Mouse (Mus musculus) cerebellum, adult 2 months (tissue): ENCODE results near the gene Sesn1.

ENCODE experiments used
- CTCF ChIP-seq: fragments of 200-500 bp; IDR thresholded peaks from 2 replicates; pipeline ENCODE4 v1.5.1; 2011; ENCODE audit warnings: low read depth, mild to moderate bottlenecking, control low read depth, low read length, moderate library complexity, borderline replicate concordance; ENCODE audit not compliant: insufficient read depth
- POLR2A ChIP-seq: fragments of 200-500 bp; IDR thresholded peaks from 2 replicates; pipeline ENCODE4 v1.6.1; 2011; ENCODE audit warnings: low read length, control low read depth, borderline replicate concordance; ENCODE audit not compliant: insufficient read depth

- peak; percentile 39; the same call in 1 of the 2 replicates for TF ChIP-seq CTCF
- no peak for TF ChIP-seq POLR2A
Measured at GRCm38 (mm10) chr10:41888365-41888941, 78.7 kb downstream of the Sesn1 start.
